Mouse (Mus musculus) kidney, postnatal 0 days (tissue): Measurements from ENCODE around the gene Rab9b. TPM values are rescaled to one million over a fixed set of nuclear protein-coding genes. Genes with fewer than 3 reads are reported as not detected.

Source experiments
- ATAC-seq: fragments of 200-750 bp; cut with Nextera tagmentation; replicated peaks from 2 replicates; pipeline ENCODE4 v1.8.0; 2017; ENCODE audit warnings: low read depth, moderate number of reproducible peaks, moderate TSS enrichment, moderate library complexity; ENCODE audit not compliant: low FRiP score
- DNase-seq: peaks from one replicate; pipeline ENCODE4 v3.0.0-alpha.2; 2016; ENCODE audit warnings: low spot score
- H3K27ac ChIP-seq: fragments of 300-500 bp; sonication (generic); 2 replicates; pipeline ENCODE4 v1.5.1; 2014; ENCODE audit warnings: mild to moderate bottlenecking
- H3K27me3 ChIP-seq: fragments of 300-500 bp; sonication (generic); 2 replicates; pipeline ENCODE4 v1.6.1; 2014; ENCODE audit warnings: low read length, mixed read lengths; ENCODE audit not compliant: insufficient read depth
- H3K36me3 ChIP-seq: fragments of 300-500 bp; sonication (generic); 2 replicates; pipeline ENCODE4 v1.6.1; 2014; ENCODE audit warnings: low read length, mixed read lengths; ENCODE audit not compliant: insufficient read depth
- H3K4me1 ChIP-seq: fragments of 300-500 bp; sonication (generic); replicated peaks from 2 replicates; pipeline ENCODE4 v1.6.1; 2014; ENCODE audit warnings: antibody characterized with exemption, low read length, mixed read lengths; ENCODE audit not compliant: insufficient read depth
- H3K4me2 ChIP-seq: fragments of 300-500 bp; sonication (generic); 2 replicates; pipeline ENCODE4 v1.6.1; 2014; ENCODE audit warnings: mild to moderate bottlenecking, low read length, moderate library complexity, mixed read lengths
- H3K4me3 ChIP-seq: fragments of 300-500 bp; sonication (generic); replicated peaks from 2 replicates; pipeline ENCODE4 v1.5.1; 2014; ENCODE audit warnings: low read depth, low read length
- H3K9ac ChIP-seq: fragments of 300-500 bp; sonication (generic); 2 replicates; pipeline ENCODE4 v1.6.1; 2014; ENCODE audit warnings: low read depth, low read length
- H3K9me3 ChIP-seq: fragments of 300-500 bp; sonication (generic); replicated peaks from 2 replicates; pipeline ENCODE4 v1.6.1; 2016; ENCODE audit warnings: low read length, inconsistent platforms, mixed read lengths
- CTCF ChIP-seq: IDR thresholded peaks from 2 replicates; pipeline ENCODE4 v1.5.1; 2016; ENCODE audit warnings: antibody characterized with exemption, low read depth, mild to moderate bottlenecking, moderate library complexity
- WGBS: fragments of 180-500 bp; shearing (Covaris S2); extraction: QIAGEN DNeasy Blood & Tissue Kit; methylation state at CpG from one replicate; pipeline ENCODE4 v1.1.7; 2014; 5-methylcytosine and 5-hydroxymethylcytosine counted together
- polyA plus RNA-seq: library from polyadenylated mRNA; unstranded; fragments of >200 nt; fragmentation: Nextera tagmentation; extraction: Ambion mirVana; gene quantifications from 2 replicates; pipeline ENCODE4 v1.2.1, GENCODE M21; 2015

Rab9b gene
- 0.04 and 0.06 TPM in 2 replicates for polyA plus RNA-seq

DNA sequence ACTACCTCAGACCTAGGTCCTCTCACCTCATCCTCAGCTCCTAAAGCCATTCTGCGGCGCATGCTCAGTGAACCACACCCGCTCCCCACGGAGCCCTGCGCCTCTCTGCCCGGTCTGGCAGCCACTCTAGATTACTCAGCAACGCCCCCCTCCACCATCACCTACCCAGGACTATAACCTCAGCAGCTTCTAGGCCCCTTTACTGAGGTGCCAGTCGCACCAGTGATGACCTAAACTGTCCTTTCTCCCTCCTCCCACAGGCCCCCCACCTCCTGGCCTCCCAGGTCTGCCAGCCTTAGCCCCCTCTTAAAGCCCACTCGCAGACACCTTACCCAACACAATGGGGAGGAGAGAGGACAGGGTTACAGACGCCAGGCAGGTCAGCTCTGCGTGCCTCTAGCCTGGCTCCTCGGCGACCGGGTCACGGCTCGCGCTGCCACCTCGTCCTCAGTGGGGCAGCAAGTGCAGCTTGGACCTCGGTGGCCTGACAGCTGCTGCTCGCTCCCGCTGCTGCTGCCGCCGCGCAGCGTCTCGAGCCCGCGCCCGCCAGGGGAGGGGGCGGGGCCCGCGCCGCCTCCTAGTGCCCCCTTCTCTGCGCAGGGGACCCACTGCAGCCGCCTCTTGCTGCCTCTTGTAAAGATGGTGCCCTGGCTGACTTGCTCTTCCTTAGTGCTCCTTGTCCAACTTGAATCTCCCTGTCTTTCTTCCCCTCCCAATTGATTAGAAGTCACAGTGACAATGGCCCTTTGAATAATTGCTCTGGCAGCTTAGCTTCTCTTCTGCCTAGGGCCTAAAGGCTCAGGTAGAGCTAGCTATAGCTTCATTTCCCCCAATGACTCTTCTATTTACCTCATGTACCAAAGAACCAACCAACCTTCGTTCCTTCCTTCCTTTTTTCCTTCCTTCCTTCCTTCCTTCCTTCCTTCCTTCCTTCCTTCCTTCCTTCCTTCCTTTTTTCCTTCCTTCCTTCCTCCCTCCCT, at the start of gene Rab9b:
Gene Rab9b, minus strand, starts transcription at position 695 of the 980 bp plus-strand sequence.
- 23% methylated on average over 34 of the region's 36 CpGs for WGBS
- 0 out of 2 replicates have a peak within 1 kb of the TSS, but pooled peaks have one; percentile 31 for H3K9ac ChIP-seq
- ATAC-seq (0 out of 2 replicates have a peak, but pooled peaks have one; percentile 7), DNase-seq (peak; percentile 0)
- H3K4me2 ChIP-seq, result peak within 1 kb of the TSS; percentile 66
- H3K27ac ChIP-seq, result no peak within 1 kb of the TSS
- no peaks in the 10 kb centered on the region for H3K27me3 ChIP-seq
- TF ChIP-seq CTCF, result no peak
- H3K4me1 ChIP-seq, result no peaks in the 10 kb centered on the region
- no peaks in the 10 kb centered on the region for H3K36me3 ChIP-seq
- peak within 1 kb of the TSS; percentile 35 for H3K4me3 ChIP-seq
- H3K9me3 ChIP-seq, result no peaks in the 10 kb centered on the region

DNA sequence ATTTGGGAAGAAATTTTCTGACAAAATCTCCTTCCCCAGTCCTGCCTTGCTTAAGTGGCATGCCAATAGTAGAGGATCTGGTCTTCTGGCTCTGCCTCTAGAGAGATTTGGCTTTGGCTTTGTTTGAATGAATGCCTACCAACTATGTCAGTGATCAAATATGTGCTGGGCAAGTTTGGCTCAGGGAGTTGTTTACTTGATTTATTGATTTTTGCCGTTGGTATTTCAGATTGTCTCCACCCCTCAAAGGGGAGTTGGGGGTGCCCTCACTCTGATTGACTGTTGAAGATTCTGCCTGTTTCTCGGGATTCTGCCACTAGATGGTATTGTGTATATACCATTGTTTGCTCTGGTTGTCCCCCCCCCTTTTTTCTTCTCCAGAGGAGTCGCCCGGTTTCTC, 35.8 kb upstream of the Rab9b start:
- Histone ChIP-seq H3K4me2 (no peak overlapping the region), H3K9ac (no peak overlapping the region), H3K4me3 (no peak overlapping the region), H3K4me1 (no peaks in the 10 kb centered on the region), H3K36me3 (no peaks in the 10 kb centered on the region), H3K27ac (no peak overlapping the region), H3K9me3 (no peaks in the 10 kb centered on the region), H3K27me3 (no peaks in the 10 kb centered on the region)
- no peak for TF ChIP-seq CTCF
- 63% methylated on average over 4 of the region's 4 CpGs for WGBS
- ATAC-seq (no peak), DNase-seq (no peak)

DNA sequence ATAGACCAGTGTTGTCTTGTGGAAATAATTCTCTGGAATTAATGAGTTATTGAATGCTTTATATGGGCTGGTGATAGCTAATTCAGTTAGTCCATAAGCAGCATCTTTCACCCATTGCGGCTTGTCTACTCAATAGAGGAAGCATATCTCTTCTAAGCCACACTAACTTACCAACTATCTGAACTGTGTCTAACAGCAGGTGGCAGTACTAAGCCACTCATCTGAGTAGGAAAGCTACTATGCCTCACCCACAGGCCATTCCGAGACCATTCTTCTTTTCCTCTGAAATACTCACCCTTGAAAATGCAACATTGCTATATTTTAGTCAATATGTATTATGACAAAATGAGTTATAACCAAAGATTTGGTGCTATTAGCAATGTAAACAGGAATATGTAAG, 27.2 kb upstream of the Rab9b start:
- H3K4me2 ChIP-seq, result no peak overlapping the region
- H3K4me1 ChIP-seq, result no peaks in the 10 kb centered on the region
- no peak overlapping the region for H3K27ac ChIP-seq
- H3K4me3 ChIP-seq, result no peak overlapping the region
- peak; percentile 53; the same call in 1 of the 2 replicates for TF ChIP-seq CTCF
- DNase-seq (peak; percentile 27), ATAC-seq (no peak)
- H3K9ac ChIP-seq, result no peak overlapping the region
- H3K36me3 ChIP-seq, result no peaks in the 10 kb centered on the region
- H3K27me3 ChIP-seq, result no peaks in the 10 kb centered on the region
- WGBS, result 68% methylated on average over 2 of the region's 2 CpGs
- no peaks in the 10 kb centered on the region for H3K9me3 ChIP-seq

DNA sequence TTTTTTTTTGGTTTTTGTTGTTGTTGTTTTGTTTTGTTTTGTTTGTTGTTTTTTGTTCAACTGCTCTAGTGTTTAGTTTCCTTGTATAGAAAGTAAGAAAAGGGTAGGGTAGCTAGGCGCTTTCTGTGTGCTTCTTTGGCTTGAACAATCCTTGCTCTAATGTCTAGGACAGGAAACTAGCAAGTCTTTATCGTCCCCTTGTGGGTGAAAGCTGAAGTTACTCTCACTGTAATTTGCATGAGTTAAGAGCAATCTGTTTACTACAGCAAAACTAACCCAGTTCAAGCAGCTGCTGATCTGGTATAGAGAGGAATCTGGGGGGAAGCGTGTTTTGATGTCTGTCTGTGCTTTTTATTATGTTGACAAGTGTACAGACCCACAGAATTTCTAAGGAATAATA, 18.3 kb downstream of the Rab9b start:
- H3K4me2 ChIP-seq, result no peak overlapping the region
- WGBS, result 22% methylated on average over 3 of the region's 3 CpGs
- peak; percentile 59 for TF ChIP-seq CTCF

DNA sequence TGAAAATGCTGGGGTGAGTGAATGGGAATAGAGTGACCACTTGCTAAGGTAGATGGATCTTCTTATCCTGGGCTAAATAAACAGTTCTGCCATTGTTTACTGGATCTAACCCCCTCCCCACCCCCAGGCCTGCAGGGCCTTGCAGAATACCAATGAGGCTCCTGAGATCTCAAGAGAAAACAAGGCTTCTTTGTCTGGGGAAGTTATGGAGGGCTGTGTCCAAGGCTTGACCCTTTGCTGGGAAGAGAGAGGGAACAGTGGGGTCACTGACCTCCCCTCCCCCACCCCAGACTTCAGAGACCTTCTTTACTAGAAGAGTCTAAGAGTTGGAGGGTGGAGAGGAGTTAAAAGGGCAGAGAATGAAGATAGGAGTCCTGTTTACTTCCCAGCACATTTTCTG, 39.9 kb downstream of the Rab9b start:
- Histone ChIP-seq H3K36me3 (no peaks in the 10 kb centered on the region), H3K9ac (no peak overlapping the region), H3K27me3 (no peaks in the 10 kb centered on the region), H3K4me2 (no peak overlapping the region), H3K4me3 (no peak overlapping the region), H3K9me3 (no peaks in the 10 kb centered on the region), H3K27ac (no peak overlapping the region), H3K4me1 (no peaks in the 10 kb centered on the region)
- TF ChIP-seq CTCF, result no peak
- no peak for DNase-seq
- ATAC-seq, result no peak

More for the DNA sequence above, 18.3 kb downstream of the Rab9b start:
- Histone ChIP-seq H3K4me3 (no peak overlapping the region), H3K27ac (no peak overlapping the region), H3K4me1 (no peaks in the 10 kb centered on the region), H3K27me3 (no peaks in the 10 kb centered on the region), H3K36me3 (no peaks in the 10 kb centered on the region), H3K9ac (no peak overlapping the region), H3K9me3 (no peaks in the 10 kb centered on the region)
- ATAC-seq (no peak), DNase-seq (peak; percentile 17)

DNA sequence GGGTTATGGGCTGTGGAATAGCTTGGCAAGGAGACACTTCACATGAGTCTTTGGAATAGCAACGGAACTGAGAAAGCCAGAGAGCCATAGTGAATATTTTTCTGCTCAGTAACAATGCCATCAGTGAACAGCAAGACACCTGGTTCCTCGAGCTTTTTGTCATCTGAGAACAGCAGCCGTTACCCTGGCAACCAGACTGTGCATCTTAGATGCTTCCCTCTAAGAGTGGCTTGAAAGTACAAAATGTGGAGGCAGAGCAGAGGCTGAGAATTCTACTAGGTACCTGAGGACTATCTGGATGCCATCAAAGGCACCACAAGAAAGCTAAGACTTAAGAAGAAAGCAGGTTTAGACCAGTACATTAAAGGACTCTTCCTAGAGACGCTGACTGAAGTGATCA, 43.5 kb downstream of the Rab9b start:
- TF ChIP-seq CTCF, result no peak
- Histone ChIP-seq H3K4me2 (no peak overlapping the region), H3K27me3 (no peaks in the 10 kb centered on the region), H3K4me1 (no peaks in the 10 kb centered on the region), H3K36me3 (no peaks in the 10 kb centered on the region), H3K4me3 (no peak overlapping the region), H3K9me3 (no peaks in the 10 kb centered on the region), H3K27ac (no peak overlapping the region), H3K9ac (no peak overlapping the region)
- DNase-seq, result no peak
- WGBS, result 73% methylated on average over 4 of the region's 4 CpGs
- no peak for ATAC-seq
